Mouse (Mus musculus): Measurements from ENCODE around the gene Timd2.
"Not testable (repeated sequence)": the region's sequence is repeated elsewhere in the genome, so short reads cannot be mapped to it uniquely, and the experiment has no call there.

Timd2 gene

GRCm38 (mm10) chr11:46665599-46666522, 41.0 kb downstream of the Timd2 start:
- peak in 1 of 2 experiments; percentile 27 for DNase-seq (ENCODE audit: low spot score in 2 of 2)

- no peak for DNase-seq (ENCODE audit: low spot score in 2 of 2)
Observed at GRCm38 (mm10) chr11:46663215-46663614, 43.6 kb downstream of the Timd2 start.

- DNase-seq (ENCODE audit: low spot score in 2 of 2): no peak
Observed at GRCm38 (mm10) chr11:46652476-46652875, 54.4 kb downstream of the Timd2 start.

GRCm38 (mm10) chr11:46649655-46650054, 57.2 kb downstream of the Timd2 start:
- DNase-seq (ENCODE audit: low spot score in 2 of 2): not testable (repeated sequence)

- no peak for DNase-seq (ENCODE audit: low spot score in 2 of 2)
Observed at GRCm38 (mm10) chr11:46644824-46645223, 62.0 kb downstream of the Timd2 start.

- DNase-seq (ENCODE audit: low spot score in 2 of 2): no peak
Observed at GRCm38 (mm10) chr11:46636568-46636967, 70.3 kb downstream of the Timd2 start.

- DNase-seq (ENCODE audit: low spot score in 2 of 2): not testable (repeated sequence)
Observed at GRCm38 (mm10) chr11:46635516-46635915, 71.3 kb downstream of the Timd2 start.

- peak; percentile 14 to 23 for DNase-seq (ENCODE audit: low spot score in 2 of 2)
Observed at GRCm38 (mm10) chr11:46631635-46632034, 75.2 kb downstream of the Timd2 start.

- no peak for DNase-seq (ENCODE audit: low spot score in 2 of 2)
Observed at GRCm38 (mm10) chr11:46629211-46629795, 77.6 kb downstream of the Timd2 start, which contains the start of gene Dppa1. Gene Dppa1 (minus strand): TSS chr11:46629261.

GRCm38 (mm10) chr11:46620414-46621168, 86.3 kb downstream of the Timd2 start:
- no peak for DNase-seq (ENCODE audit: low spot score in 2 of 2)

GRCm38 (mm10) chr11:46619929-46620328, 86.9 kb downstream of the Timd2 start:
- DNase-seq (ENCODE audit: low spot score in 2 of 2): no peak

Data from frontal cortex, postnatal 14 days (tissue).